Mouse (Mus musculus) E14TG2a.4 (cell line): ENCODE data around the gene 2010111I01Rik.
A peak's percentile ranks its signal among the peaks of the same experiment; 100 is the strongest.
"Not testable (repeated sequence)": the region's sequence is repeated elsewhere in the genome, so short reads cannot be mapped to it uniquely, and the experiment has no call there.

Experiments
- H3K27me3 ChIP-seq: 2 replicates; pipeline ENCODE4 v1.6.1; 2014; ENCODE audit warnings: low read length, control low read depth; ENCODE audit not compliant: insufficient read depth
- H3K36me3 ChIP-seq: 2 replicates; pipeline ENCODE4 v1.6.1; 2014; ENCODE audit warnings: low read length, control low read depth; ENCODE audit not compliant: insufficient read depth
- H3K4me1 ChIP-seq: replicated peaks from 2 replicates; pipeline ENCODE4 v1.6.1; 2014; ENCODE audit warnings: low read depth, low read length, control low read depth
- H3K4me3 ChIP-seq: replicated peaks from 2 replicates; pipeline ENCODE4 v1.5.1; 2014; ENCODE audit warnings: mild to moderate bottlenecking, low read length
- H3K9me3 ChIP-seq: 2 replicates; pipeline ENCODE4 v1.6.1; 2014; ENCODE audit warnings: low read length, control low read depth
- CTCF ChIP-seq: conservative IDR thresholded peaks from 2 replicates; pipeline ENCODE4 v1.5.1; 2014; ENCODE audit warnings: low read length
- NANOG ChIP-seq: IDR thresholded peaks from 2 replicates; pipeline ENCODE4 v1.6.1; 2014; ENCODE audit warnings: borderline replicate concordance, low read length, mixed read lengths
- POU5F1 ChIP-seq: IDR thresholded peaks from 2 replicates; pipeline ENCODE4 v1.6.1; 2014; ENCODE audit warnings: low read length, borderline replicate concordance

The 2010111I01Rik gene

DNA sequence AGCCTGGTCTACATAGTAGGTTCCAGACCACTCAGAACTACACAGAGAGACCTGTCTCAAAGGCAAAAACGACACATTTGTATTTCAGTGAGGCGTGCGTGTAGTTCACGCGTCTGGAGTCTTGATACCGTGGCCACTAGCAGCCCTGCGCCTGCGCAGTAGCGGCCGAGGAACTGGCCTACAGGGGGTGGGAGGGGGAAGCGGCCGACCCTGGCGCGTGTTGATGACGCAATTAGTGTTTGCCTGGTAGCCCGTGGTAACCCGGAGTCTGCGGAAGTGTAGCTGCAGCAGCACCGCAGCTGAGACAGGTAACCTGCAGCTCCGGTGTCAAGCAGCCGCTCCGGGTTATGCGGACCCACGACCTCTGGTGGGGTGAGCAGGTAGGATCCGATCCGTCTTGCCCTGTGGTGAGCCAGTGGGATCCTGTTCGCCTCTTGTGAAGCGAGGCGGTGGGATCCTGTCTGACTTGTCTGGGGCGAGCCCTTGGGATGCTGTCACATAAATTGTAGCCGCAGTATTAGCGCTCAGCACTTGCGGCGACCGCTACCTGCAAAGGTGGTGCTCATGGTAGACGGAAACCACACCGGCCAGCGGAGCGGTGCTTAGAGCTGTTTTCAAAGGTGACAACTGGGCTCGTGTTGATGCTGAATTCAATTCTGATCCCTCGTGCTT lies at the start of gene 2010111I01Rik:
Gene 2010111I01Rik, plus strand, starts transcription at position 254 of the 672 bp plus-strand sequence.
- TF ChIP-seq NANOG = no peak
- no peak for TF ChIP-seq CTCF
- no peak for TF ChIP-seq POU5F1
- Histone ChIP-seq H3K36me3 (no peaks in the 10 kb centered on the region), H3K4me1 (peaks cover 18% of the 10 kb centered on the region), H3K9me3 (no peaks in the 10 kb centered on the region), H3K27me3 (peaks cover 11% of the 10 kb centered on the region), H3K4me3 (peak within 1 kb of the TSS; percentile 90)

- Histone ChIP-seq H3K36me3 (no peaks in the 10 kb centered on the region), H3K4me3 (no peak overlapping the region), H3K9me3 (no peaks in the 10 kb centered on the region), H3K27me3 (no peaks in the 10 kb centered on the region), H3K4me1 (no peaks in the 10 kb centered on the region)
- TF ChIP-seq CTCF = no peak
- no peak for TF ChIP-seq NANOG
- TF ChIP-seq POU5F1 = no peak
Measured at GRCm38 (mm10) chr13:62916675-62917074, 48.0 kb upstream of the 2010111I01Rik start.

DNA sequence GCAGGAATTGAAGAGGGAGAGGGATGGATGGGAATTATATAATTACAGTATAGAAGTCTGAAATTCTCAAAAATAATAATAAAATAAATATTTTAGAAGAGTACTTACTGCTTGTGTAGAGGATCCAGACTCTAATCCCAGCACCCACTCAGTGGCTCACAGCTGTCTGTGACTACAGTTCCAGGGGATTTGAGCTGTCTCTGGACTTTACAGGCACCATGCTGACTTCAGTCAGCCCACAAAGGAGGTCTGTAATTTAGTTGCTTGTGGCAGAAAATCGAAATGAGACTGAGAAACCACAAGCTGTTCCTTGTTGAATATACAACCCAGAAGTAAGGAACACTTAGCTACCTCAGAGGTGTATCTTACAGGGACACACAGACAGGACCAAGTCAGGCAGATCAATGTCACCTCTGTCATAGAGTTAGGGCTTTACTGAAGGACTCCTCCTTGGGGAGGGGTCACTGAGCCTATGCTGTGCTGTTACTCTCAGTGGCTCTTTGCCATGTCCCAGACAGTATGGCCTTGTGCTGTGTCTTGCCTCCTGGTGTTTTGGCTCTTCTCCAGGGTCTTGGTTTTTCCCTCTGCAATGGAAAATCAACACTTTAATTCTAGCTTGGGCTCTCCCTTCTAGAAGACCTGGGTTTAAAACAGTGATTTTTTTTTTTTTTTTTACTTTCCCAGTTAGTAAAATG lies 47.1 kb upstream of the 2010111I01Rik start:
- H3K4me1 ChIP-seq = no peaks in the 10 kb centered on the region
- no peaks in the 10 kb centered on the region for H3K9me3 ChIP-seq
- no peak for TF ChIP-seq NANOG
- no peak for TF ChIP-seq CTCF
- TF ChIP-seq POU5F1 = no peak
- no peak overlapping the region for H3K4me3 ChIP-seq
- no peaks in the 10 kb centered on the region for H3K27me3 ChIP-seq
- no peaks in the 10 kb centered on the region for H3K36me3 ChIP-seq

DNA sequence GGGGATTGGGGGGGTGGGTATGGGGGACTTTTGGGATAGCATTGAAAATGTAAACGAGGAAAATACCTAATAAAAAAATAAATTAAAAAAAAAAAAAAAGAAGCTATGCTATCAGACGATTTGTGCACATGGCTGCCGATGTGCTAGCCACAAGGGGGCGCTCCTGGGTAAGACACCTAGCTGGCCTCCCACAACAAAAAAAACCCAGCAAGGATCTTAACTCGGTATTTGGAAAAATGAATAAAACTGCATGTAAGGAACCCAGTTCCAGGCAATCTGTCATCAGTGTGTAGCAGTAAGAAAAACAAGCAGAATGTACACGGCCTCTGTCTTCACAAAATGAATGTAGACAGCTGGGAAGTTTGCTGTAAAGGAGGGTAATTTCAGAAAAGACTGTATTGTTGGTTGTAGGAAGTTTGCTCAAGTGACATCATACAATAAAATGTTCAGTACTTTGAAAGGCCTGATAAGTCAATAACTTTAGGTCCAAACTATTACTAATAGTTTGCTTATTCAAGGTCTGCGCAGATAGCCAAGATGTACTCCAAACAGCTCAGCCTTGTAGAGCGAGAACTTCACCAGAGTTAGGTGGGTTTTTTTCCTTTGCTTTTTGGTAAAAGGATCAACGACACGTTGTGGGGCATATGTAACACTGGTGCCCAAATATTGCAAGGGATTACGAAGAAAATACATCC lies 44.9 kb upstream of the 2010111I01Rik start:
- H3K4me3 ChIP-seq = no peak overlapping the region
- H3K4me1 ChIP-seq = peaks cover 8% of the 10 kb centered on the region; the same call in 1 of the 2 replicates
- no peaks in the 10 kb centered on the region for H3K27me3 ChIP-seq
- H3K36me3 ChIP-seq = no peaks in the 10 kb centered on the region
- TF ChIP-seq POU5F1 (no peak), CTCF (peak; percentile 69)
- no peaks in the 10 kb centered on the region for H3K9me3 ChIP-seq

DNA sequence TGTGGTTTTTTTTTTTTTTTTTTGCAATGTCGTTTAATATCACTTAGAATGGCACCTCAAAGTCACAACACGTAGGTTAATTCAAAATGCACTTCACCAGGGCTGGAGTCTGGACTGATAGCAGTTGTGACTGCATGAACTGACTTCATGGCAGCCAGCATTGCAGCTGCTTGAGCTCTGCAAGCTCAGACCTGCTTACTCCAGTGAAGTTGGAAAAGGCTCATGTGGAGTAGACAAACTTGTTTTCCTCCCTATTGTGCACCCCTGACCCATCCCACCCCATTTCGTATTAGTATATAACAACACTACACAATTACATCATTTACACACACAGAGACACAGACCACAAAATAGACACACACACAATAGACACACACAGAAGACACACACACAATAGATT lies 42.0 kb upstream of the 2010111I01Rik start:
- no peaks in the 10 kb centered on the region for H3K27me3 ChIP-seq
- H3K36me3 ChIP-seq = no peaks in the 10 kb centered on the region
- H3K4me3 ChIP-seq = no peak overlapping the region
- H3K4me1 ChIP-seq = peaks cover 8% of the 10 kb centered on the region; the same call in 1 of the 2 replicates
- no peaks in the 10 kb centered on the region for H3K9me3 ChIP-seq
- no peak for TF ChIP-seq POU5F1
- no peak for TF ChIP-seq NANOG
- no peak for TF ChIP-seq CTCF

- Histone ChIP-seq H3K27me3 (no peaks in the 10 kb centered on the region), H3K4me1 (peaks cover 8% of the 10 kb centered on the region; the same call in 1 of the 2 replicates), H3K4me3 (no peak overlapping the region), H3K36me3 (no peaks in the 10 kb centered on the region), H3K9me3 (no peaks in the 10 kb centered on the region)
- TF ChIP-seq CTCF (no peak), POU5F1 (no peak), NANOG (no peak)
Measured at GRCm38 (mm10) chr13:62923182-62923581, 41.5 kb upstream of the 2010111I01Rik start.

DNA sequence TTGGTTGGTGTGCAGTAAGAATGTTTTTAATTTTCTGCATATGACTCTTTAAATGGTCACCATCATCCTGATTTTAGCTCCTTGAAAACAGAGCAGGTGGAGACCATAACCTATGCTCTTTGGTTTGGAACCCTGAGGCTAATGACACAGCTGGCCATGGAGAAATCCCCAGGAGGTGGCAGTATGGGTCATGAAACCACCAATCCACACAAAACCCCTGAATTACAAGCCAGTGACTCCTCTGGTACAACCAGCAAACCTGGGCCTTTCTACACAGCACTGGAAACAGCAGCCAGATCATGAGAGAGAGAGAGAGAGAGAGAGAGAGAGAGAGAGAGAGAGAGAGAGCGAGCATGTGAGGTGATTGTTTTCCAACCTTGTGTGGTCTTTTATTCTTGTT lies 38.2 kb upstream of the 2010111I01Rik start:
- no peaks in the 10 kb centered on the region for H3K27me3 ChIP-seq
- TF ChIP-seq POU5F1 = no peak
- TF ChIP-seq CTCF = peak; percentile 17; the same call in 1 of the 2 replicates
- TF ChIP-seq NANOG = no peak
- peaks cover 8% of the 10 kb centered on the region; the same call in 1 of the 2 replicates for H3K4me1 ChIP-seq
- H3K36me3 ChIP-seq = no peaks in the 10 kb centered on the region
- H3K4me3 ChIP-seq = no peak overlapping the region
- H3K9me3 ChIP-seq = no peaks in the 10 kb centered on the region

DNA sequence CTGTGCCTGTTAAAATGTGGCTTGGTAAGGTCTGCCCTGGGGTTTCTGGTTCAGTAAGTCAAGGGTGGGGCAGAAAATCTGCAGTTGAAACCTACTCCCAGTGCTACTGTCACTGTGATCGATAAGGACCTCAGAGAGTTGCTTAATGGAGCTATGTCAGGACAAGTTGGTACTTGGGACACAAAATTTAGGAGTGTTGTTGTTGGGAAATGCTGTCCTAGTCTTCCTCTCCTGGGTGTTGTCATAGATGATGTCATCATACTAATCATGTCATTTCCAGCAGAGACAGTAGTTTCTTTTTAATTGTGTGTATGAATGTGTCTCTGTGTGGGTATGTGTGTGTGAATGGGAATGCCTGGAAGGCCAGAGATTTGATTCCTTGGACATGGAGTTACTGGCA lies 37.2 kb upstream of the 2010111I01Rik start:
- H3K4me1 ChIP-seq = peaks cover 8% of the 10 kb centered on the region; the same call in 1 of the 2 replicates
- no peaks in the 10 kb centered on the region for H3K36me3 ChIP-seq
- no peak overlapping the region for H3K4me3 ChIP-seq
- TF ChIP-seq NANOG (no peak), CTCF (no peak)
- H3K27me3 ChIP-seq = no peaks in the 10 kb centered on the region
- H3K9me3 ChIP-seq = no peaks in the 10 kb centered on the region

DNA sequence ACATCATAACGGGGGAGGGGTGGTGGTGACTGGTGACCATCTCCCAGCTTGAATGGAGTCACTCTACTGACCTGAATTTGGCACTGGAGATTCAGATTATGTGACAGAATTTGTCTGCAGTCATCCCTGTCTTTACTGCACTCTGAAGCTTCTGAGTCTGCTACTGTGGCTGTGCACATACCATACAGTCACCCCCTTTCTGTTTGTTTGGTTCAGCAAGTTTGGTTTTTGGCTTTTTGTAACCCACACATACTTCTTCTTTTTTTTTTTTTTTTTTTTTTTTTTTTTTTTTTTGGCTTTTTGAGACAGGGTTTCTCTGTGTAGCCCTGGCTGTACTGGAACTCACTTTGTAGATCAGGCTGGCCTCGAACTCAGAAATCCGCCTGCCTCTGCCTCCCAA lies 35.5 kb upstream of the 2010111I01Rik start:
- H3K9me3 ChIP-seq, H3K4me3 ChIP-seq, H3K27me3 ChIP-seq, H3K4me1 ChIP-seq, H3K36me3 ChIP-seq: not testable (repeated sequence)
